Mouse (Mus musculus) intestine, postnatal 0 days (tissue): ENCODE results near the gene 4930486L24Rik. TPM values are rescaled to one million over a fixed set of nuclear protein-coding genes. Genes with fewer than 3 reads are reported as not detected.
"Not testable (repeated sequence)": the region's sequence is repeated elsewhere in the genome, so short reads cannot be mapped to it uniquely, and the experiment has no call there.

Source experiments
- ATAC-seq: fragments of 200-750 bp; cut with Nextera tagmentation; 2 replicates; pipeline ENCODE4 v1.8.0; 2017; ENCODE audit warnings: mild to moderate bottlenecking, moderate TSS enrichment, moderate library complexity
- H3K27ac ChIP-seq: fragments of 300-500 bp; sonication (generic); 2 replicates; pipeline ENCODE4 v1.5.1; 2014; ENCODE audit warnings: mild to moderate bottlenecking, low read depth, low read length, moderate library complexity
- H3K27me3 ChIP-seq: fragments of 300-500 bp; sonication (generic); replicated peaks from 2 replicates; pipeline ENCODE4 v1.6.1; 2014; ENCODE audit warnings: low read length, mixed read lengths; ENCODE audit not compliant: control insufficient read depth, insufficient read depth
- H3K36me3 ChIP-seq: fragments of 300-500 bp; sonication (generic); 2 replicates; pipeline ENCODE4 v1.6.1; 2014; ENCODE audit warnings: mild to moderate bottlenecking, moderate library complexity; ENCODE audit not compliant: control insufficient read depth, insufficient read depth
- H3K4me1 ChIP-seq: fragments of 300-500 bp; sonication (generic); replicated peaks from 2 replicates; pipeline ENCODE4 v1.6.1; 2014; ENCODE audit warnings: antibody characterized with exemption, low read length, mixed read lengths; ENCODE audit not compliant: control insufficient read depth, insufficient read depth
- H3K4me2 ChIP-seq: fragments of 300-500 bp; sonication (generic); replicated peaks from 2 replicates; pipeline ENCODE4 v1.6.1; 2014; ENCODE audit warnings: low read depth, mild to moderate bottlenecking, moderate library complexity
- H3K4me3 ChIP-seq: fragments of 300-500 bp; sonication (generic); 2 replicates; pipeline ENCODE4 v1.5.1; 2014; ENCODE audit warnings: low read depth, low read length
- H3K9ac ChIP-seq: fragments of 300-500 bp; sonication (generic); 2 replicates; pipeline ENCODE4 v1.6.1; 2014; ENCODE audit warnings: mild to moderate bottlenecking, low read depth, low read length
- H3K9me3 ChIP-seq: fragments of 300-500 bp; sonication (generic); 2 replicates; pipeline ENCODE4 v1.6.1; 2016; ENCODE audit warnings: mixed run types; ENCODE audit not compliant: control insufficient read depth
- CTCF ChIP-seq: sonication (generic); IDR thresholded peaks from 2 replicates; pipeline ENCODE4 v1.5.1; 2016; ENCODE audit warnings: low read depth, mild to moderate bottlenecking, control low read depth, antibody characterized with exemption, moderate library complexity
- WGBS: fragments of 180-500 bp; shearing (Covaris S2); extraction: QIAGEN DNeasy Blood & Tissue Kit; methylation state at CpG from one replicate; pipeline ENCODE4 v1.1.7; 2014; 5-methylcytosine and 5-hydroxymethylcytosine counted together
- polyA plus RNA-seq: library from polyadenylated mRNA; unstranded; fragments of >200 nt; fragmentation: Nextera tagmentation; extraction: Ambion mirVana; gene quantifications from 2 replicates; pipeline ENCODE4 v1.2.1, GENCODE M21; 2015

Gene 4930486L24Rik
- polyA plus RNA-seq, result 0.26 TPM in 1 of 2 replicates, not detected in the other

DNA sequence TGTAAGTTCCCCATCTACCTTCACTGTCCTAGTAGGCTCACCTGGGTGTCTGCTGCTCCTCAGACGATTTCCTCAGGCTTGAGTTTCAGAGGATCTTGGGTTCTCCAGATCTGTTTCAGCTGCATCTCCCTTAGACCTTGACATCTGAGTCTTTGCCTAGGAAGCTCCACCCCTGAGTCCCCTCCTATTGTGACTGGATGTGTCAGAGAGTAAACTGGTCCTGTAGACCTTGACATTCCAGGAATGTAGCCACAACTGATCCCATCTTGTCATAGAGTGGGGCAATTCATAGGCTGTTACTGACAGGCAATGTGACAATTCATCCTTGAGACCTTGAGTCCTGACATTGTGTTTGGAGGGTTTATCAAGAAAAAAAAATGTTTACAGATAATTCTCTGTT, at the start of gene 4930486L24Rik:
Gene 4930486L24Rik (minus strand): TSS at position 195 of the 400 bp plus-strand sequence.
- H3K36me3 ChIP-seq, result no peaks in the 10 kb centered on the region
- H3K9me3 ChIP-seq, result no peaks in the 10 kb centered on the region
- TF ChIP-seq CTCF, result no peak
- no peaks in the 10 kb centered on the region for H3K27me3 ChIP-seq
- 58% methylated on average over 1 of the region's 1 CpGs for WGBS
- H3K27ac ChIP-seq, result no peak within 1 kb of the TSS
- no peak for ATAC-seq
- H3K4me1 ChIP-seq, result no peaks in the 10 kb centered on the region
- no peak within 1 kb of the TSS for H3K4me3 ChIP-seq
- H3K4me2 ChIP-seq, result no peak within 1 kb of the TSS
- H3K9ac ChIP-seq, result no peak within 1 kb of the TSS

GRCm38 (mm10) chr13:60904780-60905179, 40.5 kb upstream of the 4930486L24Rik start, which contains the start of gene Tpbpb:
Gene Tpbpb, minus strand, starts transcription at chr13:60904880.
- H3K4me3 ChIP-seq, H3K9me3 ChIP-seq, ATAC-seq, H3K4me2 ChIP-seq, H3K9ac ChIP-seq, H3K27me3 ChIP-seq, H3K4me1 ChIP-seq, H3K27ac ChIP-seq, H3K36me3 ChIP-seq: not testable (repeated sequence)
- 88% methylated on average over 2 of the region's 2 CpGs for WGBS

DNA sequence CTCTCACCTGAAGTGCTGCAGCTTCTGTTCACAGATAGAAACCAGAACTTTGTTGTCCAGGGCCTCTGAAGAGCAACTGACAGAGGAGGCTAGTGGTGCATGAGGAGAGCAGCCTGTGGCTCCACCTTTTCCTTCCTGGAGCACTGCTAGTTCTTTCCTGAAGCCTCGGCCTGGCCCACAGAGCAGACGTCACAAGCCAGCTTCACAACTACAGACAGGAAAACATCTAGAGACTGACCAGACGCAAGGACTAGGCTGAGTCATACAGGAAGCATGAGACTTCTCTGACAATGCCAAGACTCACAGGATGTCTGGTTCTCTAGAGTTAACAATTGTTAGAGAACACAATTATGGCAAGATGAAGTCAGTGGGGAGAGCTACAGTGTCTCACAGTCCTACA, 33.1 kb upstream of the 4930486L24Rik start, which contains the start of gene Ctla2b:
Gene Ctla2b (minus strand): TSS at position 120 of the 400 bp plus-strand sequence.
- Histone ChIP-seq H3K4me2 (no peak within 1 kb of the TSS), H3K36me3 (no peaks in the 10 kb centered on the region), H3K9ac (no peak within 1 kb of the TSS), H3K9me3 (no peaks in the 10 kb centered on the region), H3K4me1 (no peaks in the 10 kb centered on the region), H3K27me3 (no peaks in the 10 kb centered on the region), H3K27ac (no peak within 1 kb of the TSS), H3K4me3 (no peak within 1 kb of the TSS)
- ATAC-seq, result no peak
- no peak for TF ChIP-seq CTCF
- WGBS, result 62% methylated on average over 3 of the region's 3 CpGs

- not testable (repeated sequence) for ATAC-seq, H3K4me2 ChIP-seq, H3K4me3 ChIP-seq, H3K27me3 ChIP-seq, H3K9me3 ChIP-seq, H3K27ac ChIP-seq, H3K9ac ChIP-seq, H3K4me1 ChIP-seq, H3K36me3 ChIP-seq
- 87% methylated on average over 8 of the region's 8 CpGs for whole genome bisulfite sequencing
These were observed 32.5 kb upstream of the 4930486L24Rik start, which contains the start of gene Gm49392 for GRCm38 (mm10) chr13:60896794-60897193. Gene Gm49392, minus strand, starts transcription at chr13:60896894.

- Histone ChIP-seq H3K27me3 (no peaks in the 10 kb centered on the region), H3K9ac (no peak overlapping the region), H3K27ac (no peak overlapping the region), H3K4me1 (no peaks in the 10 kb centered on the region), H3K9me3 (no peaks in the 10 kb centered on the region), H3K4me3 (no peak overlapping the region), H3K4me2 (no peak overlapping the region), H3K36me3 (no peaks in the 10 kb centered on the region)
- TF ChIP-seq CTCF, result no peak
- ATAC-seq, result no peak
These were observed 31.3 kb upstream of the 4930486L24Rik start for GRCm38 (mm10) chr13:60895406-60896160.

DNA sequence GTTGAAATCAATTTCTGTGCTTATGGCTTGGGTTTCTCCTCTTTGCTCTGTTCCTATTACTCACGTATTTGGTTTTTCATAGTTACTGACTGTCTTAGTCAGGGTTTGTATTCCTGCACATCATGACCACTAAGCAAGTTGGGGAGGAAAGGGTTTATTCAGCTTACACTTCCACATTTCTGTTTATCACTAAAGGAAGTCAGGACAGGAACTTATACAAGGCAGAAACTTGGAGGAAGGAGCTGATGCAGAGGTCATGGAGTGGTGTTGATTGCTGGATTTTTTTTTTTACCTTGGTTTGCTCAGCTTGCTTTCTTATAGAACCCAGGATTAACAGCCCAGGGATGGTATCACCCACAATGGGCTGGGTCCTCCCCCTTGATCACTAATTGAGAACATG, 28.0 kb upstream of the 4930486L24Rik start:
- no peak overlapping the region for H3K9ac ChIP-seq
- no peak overlapping the region for H3K27ac ChIP-seq

More for the DNA sequence above, 28.0 kb upstream of the 4930486L24Rik start:
- no peak overlapping the region for H3K4me3 ChIP-seq
- H3K4me2 ChIP-seq, result no peak overlapping the region
- no peak for TF ChIP-seq CTCF
- no peaks in the 10 kb centered on the region for H3K27me3 ChIP-seq
- H3K9me3 ChIP-seq, result no peaks in the 10 kb centered on the region
- H3K36me3 ChIP-seq, result no peaks in the 10 kb centered on the region
- H3K4me1 ChIP-seq, result no peaks in the 10 kb centered on the region
- ATAC-seq, result no peak
- WGBS, result 92% methylated on average over 1 of the region's 1 CpGs
